ENCODE assay signal across 32 mouse cellular contexts in the genomic region with DNA sequence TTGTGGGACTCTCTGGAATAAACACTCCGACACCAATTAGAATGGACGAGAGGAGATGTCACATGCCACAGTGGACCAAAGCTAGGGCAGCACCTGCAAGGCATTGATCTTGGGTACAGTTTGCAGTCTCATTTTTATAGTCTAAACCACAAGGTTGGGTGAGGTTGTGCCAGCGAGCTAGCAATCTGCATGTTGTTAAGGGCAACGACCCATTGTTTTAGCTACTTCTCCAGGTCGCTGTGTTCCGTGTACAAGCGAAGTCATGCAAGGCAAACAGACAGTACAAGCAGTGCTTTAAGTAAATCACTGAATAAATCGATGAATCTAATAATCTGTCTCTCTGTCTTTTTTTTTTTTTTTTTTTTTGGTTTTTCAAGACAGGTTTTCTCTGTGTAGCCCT. TPM values are rescaled to one million over a fixed set of nuclear protein-coding genes. Genes with fewer than 3 reads are reported as not detected.
A peak's percentile ranks its signal among the peaks of the same experiment; 100 is the strongest.
DNase-seq lines count a peak whose midpoint lies in the region; ATAC-seq and TF ChIP-seq lines count a peak whose summit lies in the region.
"Had no signal": no experiment of that assay in that cellular context is flagged by ENCODE, and none has a peak within 500 bp of the region (broad histone marks: within the 10 kb centered on the region; RNA-seq: fewer than 3 reads in every experiment).

No protein-coding gene starts in this region.

- H3K9ac ChIP-seq in ES-E14 (ENCODE audit: insufficient read depth, low read depth, low read length, poor library complexity, severe bottlenecking) = no peak overlapping the region; the same call in 1 of the 2 replicates
- no peak overlapping the region for H3K9ac ChIP-seq in midbrain, embryonic 16.5 days (ENCODE audit: low read depth, low read length)
- H3K9ac ChIP-seq: embryonic facial prominence, embryonic 13.5 days; limb, embryonic 15.5 days; liver, embryonic 14.5 days; lung, embryonic 14.5 days; midbrain, embryonic 13.5 days; neural tube, embryonic 15.5 days had no signal

- no peaks in the 10 kb centered on the region for H3K27me3 ChIP-seq in thymus, adult 2 months (ENCODE audit: control insufficient read depth, insufficient read depth, low read length)
- H3K27me3 ChIP-seq in midbrain, embryonic 16.5 days (ENCODE audit: control insufficient read depth, insufficient read depth, low read depth, low read length) = no peaks in the 10 kb centered on the region
- H3K27me3 ChIP-seq: embryonic facial prominence, embryonic 13.5 days; limb, embryonic 15.5 days; midbrain, embryonic 13.5 days; neural tube, embryonic 15.5 days had no signal

- no peak for TF ChIP-seq POLR2A in thymus, adult 2 months (IDR thresholded peaks at IDR 0.05; ENCODE audit: control insufficient read depth, extremely low read depth, insufficient read depth, low read length, poor library complexity)

- H3K4me2 ChIP-seq in midbrain, embryonic 16.5 days (ENCODE audit: low read length) = no peak overlapping the region
- H3K4me2 ChIP-seq: embryonic facial prominence, embryonic 13.5 days; limb, embryonic 15.5 days; lung, embryonic 14.5 days; midbrain, embryonic 13.5 days; neural tube, embryonic 15.5 days had no signal

- no peak for TF ChIP-seq CTCF in thymus, adult 2 months (IDR thresholded peaks at IDR 0.05; ENCODE audit: borderline replicate concordance, control insufficient read depth, extremely low read depth, insufficient read depth, low read length, poor library complexity)

- H3K36me3 ChIP-seq in thymus, adult 2 months (ENCODE audit: control insufficient read depth, insufficient read depth, low read length) = no peaks in the 10 kb centered on the region
- H3K36me3 ChIP-seq in ES-E14 (ENCODE audit: control insufficient read depth, insufficient read depth, low read length, poor library complexity, severe bottlenecking) = no peaks in the 10 kb centered on the region
- H3K36me3 ChIP-seq in midbrain, embryonic 16.5 days (ENCODE audit: control insufficient read depth, insufficient read depth, low read length) = no peaks in the 10 kb centered on the region
- H3K36me3 ChIP-seq: embryonic facial prominence, embryonic 13.5 days; forebrain, embryonic 10.5 days; limb, embryonic 15.5 days; midbrain, embryonic 13.5 days; neural tube, embryonic 15.5 days had no signal

- peak; percentile 17 for DNase-seq in thymus, postnatal 25 days
- DNase-seq in thymus, adult 2 months = no peak
- DNase-seq in ES-E14 (ENCODE audit: low read depth, low spot score) = no peak
- DNase-seq in induced T-regulatory cell, adult 2 months (ENCODE audit: low read depth) = peak; percentile 83
- DNase-seq in cerebellum, adult 11 months = no peak
- DNase-seq in frontal cortex, postnatal 14 days (ENCODE audit: low spot score in 2 of 2) = no peak
- DNase-seq: adrenal gland, postnatal 14 days; cerebellum, adult 18-20 months; cerebellum, postnatal 10 days; heart, postnatal 14 days; kidney, adult 8-10 months; kidney, postnatal 4 days; layer of hippocampus, postnatal 36 days; left cerebral cortex, postnatal 4 days; lung, embryonic 14.5 days; lung, postnatal 4 days; right cerebral cortex, postnatal 25 days; spleen, adult 18-20 months had no signal

- no peaks in the 10 kb centered on the region for H3K9me3 ChIP-seq in ES-E14 (ENCODE audit: control insufficient read depth, insufficient read depth, low read depth, low read length)
- H3K9me3 ChIP-seq in midbrain, embryonic 16.5 days (replicated peaks; ENCODE audit: control insufficient read depth, low read length, poor library complexity, severe bottlenecking) = no peaks in the 10 kb centered on the region
- H3K9me3 ChIP-seq: embryonic facial prominence, embryonic 13.5 days; forebrain, embryonic 10.5 days; limb, embryonic 15.5 days; midbrain, embryonic 13.5 days; neural tube, embryonic 15.5 days had no signal

- no peak for ATAC-seq in midbrain, embryonic 16.5 days
- ATAC-seq: forebrain, embryonic 16.5 days; hindbrain, embryonic 16.5 days; intestine, embryonic 16.5 days; midbrain, embryonic 13.5 days had no signal

- no peak overlapping the region for H3K4me3 ChIP-seq in thymus, adult 2 months (ENCODE audit: control insufficient read depth, insufficient read depth, low read length)
- H3K4me3 ChIP-seq in ES-E14 (ENCODE audit: insufficient read depth in 1 of 2, low read depth in 1 of 2, low read length in 2 of 2, poor library complexity in 1 of 2, severe bottlenecking in 1 of 2) = no peak overlapping the region
- H3K4me3 ChIP-seq in midbrain, embryonic 16.5 days (ENCODE audit: low read depth, low read length) = no peak overlapping the region
- H3K4me3 ChIP-seq: embryonic facial prominence, embryonic 13.5 days; forebrain, embryonic 10.5 days; limb, embryonic 15.5 days; megakaryocyte, embryonic 14.5 days; midbrain, embryonic 13.5 days; neural tube, embryonic 15.5 days had no signal

- WGBS in thymus, adult 2 months = 43% methylated on average over 8 of the region's 8 CpGs
- WGBS in midbrain, embryonic 16.5 days = 90% methylated on average over 8 of the region's 8 CpGs

- in situ Hi-C loops in ES-E14 (cut with MboI; ENCODE audit: low sequenced_read_pairs in 2 of 2, unreplicated experiment in 2 of 2) = no loop called here

- peaks cover 26% of the 10 kb centered on the region for H3K4me1 ChIP-seq in thymus, adult 2 months (replicated peaks; ENCODE audit: control insufficient read depth, insufficient read depth, low read length)
- peaks cover 6 to 10% of the 10 kb centered on the region in 2 experiments for H3K4me1 ChIP-seq in ES-E14 (ENCODE audit: control insufficient read depth in 2 of 2, insufficient read depth in 2 of 2, low read length in 2 of 2, poor library complexity in 1 of 2)
- no peaks in the 10 kb centered on the region for H3K4me1 ChIP-seq in midbrain, embryonic 16.5 days (ENCODE audit: control insufficient read depth, insufficient read depth, low read length)
- H3K4me1 ChIP-seq: embryonic facial prominence, embryonic 13.5 days; midbrain, embryonic 13.5 days; neural tube, embryonic 15.5 days had no signal

- H3K27ac ChIP-seq in thymus, adult 2 months (ENCODE audit: control insufficient read depth, insufficient read depth, low read length) = no peak overlapping the region
- H3K27ac ChIP-seq in ES-E14 (ENCODE audit: insufficient read depth, low read depth, low read length, poor library complexity, severe bottlenecking) = peak overlapping the region; percentile 54; the same call in 1 of the 2 replicates
- H3K27ac ChIP-seq in midbrain, embryonic 16.5 days (ENCODE audit: low read length) = no peak overlapping the region
- H3K27ac ChIP-seq: embryonic facial prominence, embryonic 13.5 days; forebrain, embryonic 10.5 days; kidney, postnatal 0 days; limb, embryonic 15.5 days; liver, embryonic 14.5 days; midbrain, embryonic 13.5 days; neural tube, embryonic 15.5 days had no signal

TF ChIP-seq in ES-E14, 5 proteins besides CTCF, POLR2A, EP300 and RAD21:
- TF ChIP-seq ZC3H11A (IDR thresholded peaks at IDR 0.05; ENCODE audit: borderline replicate concordance, low read depth, low read length) (no peak), ZNF384 (IDR thresholded peaks at IDR 0.05; ENCODE audit: low read depth, low read length) (0 out of 2 replicates have a peak, but pooled peaks have one; percentile 53), HCFC1 (IDR thresholded peaks at IDR 0.05; ENCODE audit: borderline replicate concordance, insufficient read depth, low read length) (no peak), CHD2 (IDR thresholded peaks at IDR 0.05; ENCODE audit: low read depth, low read length) (no peak)
TF ChIP-seq in ES-E14: peak in this region for 1.

RNA-seq across cellular contexts. Expression of gene Setx, which starts 28.3 kb away (rescaled TPM):
- 14.5 and 16.9 TPM in 2 replicates for polyA plus RNA-seq in thymus, adult 2 months (2012; rRNA removed)
- total RNA-seq in ES-E14 (2012; rRNA removed) = 119 and 123 TPM in 2 replicates
- 12.2 and 13.4 TPM in 2 replicates for polyA plus RNA-seq in midbrain, embryonic 16.5 days (2015; fragmentation: Nextera tagmentation; extraction: Ambion mirVana)

RNA-seq across cellular contexts. Expression of gene Ttf1, which starts 35.6 kb away (rescaled TPM):
- polyA plus RNA-seq in thymus, adult 2 months (2012; rRNA removed) = 12.2 and 12.7 TPM in 2 replicates
- 21.0 and 24.4 TPM in 2 replicates for total RNA-seq in ES-E14 (2012; rRNA removed)
- polyA plus RNA-seq in midbrain, embryonic 16.5 days (2015; fragmentation: Nextera tagmentation; extraction: Ambion mirVana) = 7.3 and 7.7 TPM in 2 replicates

RNA-seq across cellular contexts. Expression of gene Cfap77, which starts 40.8 kb away (rescaled TPM):
- 0.38 and 0.48 TPM in 2 replicates for polyA plus RNA-seq in thymus, adult 2 months (2012; rRNA removed)
- 1.0 and 2.6 TPM in 2 replicates for total RNA-seq in ES-E14 (2012; rRNA removed)
- polyA plus RNA-seq in midbrain, embryonic 16.5 days (2015; fragmentation: Nextera tagmentation; extraction: Ambion mirVana) = 1.2 and 1.5 TPM in 2 replicates
- total RNA-seq: common myeloid progenitor, adult 5-6 weeks; gastrocnemius, adult 8-10 months had no signal

Comparison
In these comparisons a context has a peak if more than half of its experiments do, and no peak if none do; other contexts are left out.
1. DNase-seq: peak in thymus, postnatal 25 days (single experiment) and induced T-regulatory cell, adult 2 months (single experiment); none in thymus, adult 2 months (single experiment), ES-E14 (single experiment), cerebellum, adult 11 months (single experiment) and frontal cortex, postnatal 14 days (0 of 2).